Mouse (Mus musculus): ENCODE data around the gene Gm29423. TPM values are rescaled to one million over a fixed set of nuclear protein-coding genes. Genes with fewer than 3 reads are reported as not detected.
"Not testable (repeated sequence)": the region's sequence is repeated elsewhere in the genome, so short reads cannot be mapped to it uniquely, and the experiment has no call there.

Gm29423 gene
- not detected in 2 replicates for polyA plus RNA-seq (2016; fragmentation: Nextera tagmentation; extraction: Ambion mirVana)

DNA sequence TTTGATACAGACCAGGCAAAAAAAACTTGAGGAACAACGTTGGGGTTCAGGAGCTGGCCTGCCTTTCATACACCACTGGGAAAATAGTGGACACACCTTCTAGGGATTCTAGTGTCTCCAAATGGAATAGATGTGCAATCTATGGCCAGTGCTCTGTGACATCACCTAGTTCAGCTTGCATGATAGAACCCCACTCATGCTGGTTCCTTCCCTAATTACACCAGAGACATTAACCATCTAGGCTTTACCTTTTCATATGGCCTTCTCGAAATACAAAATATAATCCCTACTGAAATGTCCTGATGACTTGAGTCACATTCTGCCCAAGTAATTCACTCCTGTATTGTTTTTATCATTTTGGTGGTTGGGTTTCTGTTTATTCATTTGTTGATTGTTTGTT lies at the start of gene Gm29423, which contains the start of gene Gm29644:
TSS of gene Gm29423 (minus strand) at position 101 of the 400 bp plus-strand sequence.
TSS of gene Gm29644 (minus strand) at position 157 of the 400 bp plus-strand sequence.
- H3K9me3 ChIP-seq; H3K27ac ChIP-seq (replicated peaks); H3K4me2 ChIP-seq (replicated peaks); H3K36me3 ChIP-seq; H3K9ac ChIP-seq (replicated peaks); H3K27me3 ChIP-seq; H3K4me3 ChIP-seq; ATAC-seq (ENCODE audit: low FRiP score, low read depth); H3K4me1 ChIP-seq: not testable (repeated sequence)
- WGBS, result no CpG with 5 or more reads among the region's 2 CpGs

DNA sequence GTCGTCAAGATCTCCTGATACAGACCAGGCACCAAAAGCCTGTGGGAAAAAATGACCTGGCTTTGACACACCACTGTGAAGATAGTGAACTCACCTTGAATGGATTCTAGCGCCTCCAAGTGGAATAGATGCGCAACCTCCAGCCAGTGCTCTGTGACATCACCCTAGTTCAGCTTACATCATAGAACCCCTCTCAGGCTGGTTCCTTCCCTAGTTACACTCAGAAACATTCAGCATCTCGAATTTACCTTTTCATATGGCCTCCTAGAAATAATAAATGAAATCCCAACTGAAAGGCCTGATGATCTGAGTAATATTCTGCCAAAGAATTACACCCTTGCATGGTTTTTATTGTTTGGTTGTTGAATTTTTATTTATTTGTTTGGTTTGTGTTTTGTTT lies 29.5 kb downstream of the Gm29423 start, which contains the start of gene Gm21118:
TSS of gene Gm21118 (minus strand) at position 101 of the 400 bp plus-strand sequence.
- not testable (repeated sequence) for ATAC-seq (ENCODE audit: low FRiP score, low read depth)

More for the DNA sequence above, 29.5 kb downstream of the Gm29423 start, which contains the start of gene Gm21118:
- H3K27ac ChIP-seq (replicated peaks); H3K9ac ChIP-seq (replicated peaks); H3K27me3 ChIP-seq; H3K36me3 ChIP-seq; H3K4me1 ChIP-seq; H3K9me3 ChIP-seq; H3K4me3 ChIP-seq; H3K4me2 ChIP-seq (replicated peaks): not testable (repeated sequence)
- no CpG with 5 or more reads among the region's 4 CpGs for WGBS

Other genes with a start within 250 kb of the Gm29423 start
- gene Gm21118, start 29.6 kb downstream of the Gm29423 start, polyA plus RNA-seq (2016; fragmentation: Nextera tagmentation; extraction: Ambion mirVana), result not detected in 2 replicates
- gene Gm29644, start 56 bp upstream of the Gm29423 start, polyA plus RNA-seq (2016; fragmentation: Nextera tagmentation; extraction: Ambion mirVana), result not detected in 2 replicates
- not detected in 2 replicates for gene Gm20888, start 138.6 kb upstream of the Gm29423 start, polyA plus RNA-seq (2016; fragmentation: Nextera tagmentation; extraction: Ambion mirVana)